Mouse (Mus musculus): ENCODE measurements around the gene Spats1.

DNA sequence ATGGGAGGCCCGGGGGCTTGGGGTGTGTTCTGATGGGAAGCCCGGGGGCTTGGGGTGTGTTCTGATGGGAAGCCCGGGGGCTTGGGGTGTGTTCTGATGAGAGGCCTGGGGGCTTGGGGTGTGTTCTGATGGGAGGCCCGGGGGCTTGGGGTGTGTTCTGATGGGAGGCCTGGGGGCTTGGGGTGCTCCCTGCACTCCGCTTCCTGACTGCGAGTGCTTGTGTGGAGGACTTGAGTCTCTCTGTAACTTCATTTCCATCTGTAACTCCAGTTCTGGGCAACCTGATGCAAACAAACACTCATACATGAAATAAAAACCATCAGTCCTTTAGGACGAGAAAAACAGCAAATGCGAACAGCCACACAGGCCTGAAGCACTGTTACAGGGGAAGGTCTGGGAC, 16.2 kb downstream of the Spats1 start:
- no peak for TF ChIP-seq CTCF (IDR thresholded peaks at IDR 0.05; ENCODE audit: insufficient read depth, low read length)
- no peak for TF ChIP-seq POLR2A (IDR thresholded peaks at IDR 0.05; ENCODE audit: borderline replicate concordance, extremely low read depth, low read depth, low read length)
